Mouse (Mus musculus): ENCODE results near the gene Syn3. TPM values are rescaled to one million over a fixed set of nuclear protein-coding genes. Genes with fewer than 3 reads are reported as not detected.

Syn3 gene
- polyA plus RNA-seq, 2 experiments: 0.11 to 0.14 TPM

- Histone ChIP-seq H3K36me3 (replicated peaks; ENCODE audit: control insufficient read depth, insufficient read depth, low read depth) (no peaks in the 10 kb centered on the region), H3K4me1 (replicated peaks; ENCODE audit: control insufficient read depth in 2 of 2, insufficient read depth in 2 of 2, low read length in 1 of 2) (no peaks in the 10 kb centered on the region), H3K9ac (replicated peaks) (no peak overlapping the region), H3K4me2 (ENCODE audit: low read depth) (no peak overlapping the region), H3K4me3 (ENCODE audit: insufficient read depth in 1 of 2, low read depth in 2 of 2, low read length in 2 of 2) (no peak overlapping the region), H3K9me3 (ENCODE audit: control insufficient read depth, low read length) (no peaks in the 10 kb centered on the region), H3K27ac (no peak overlapping the region), H3K27me3 (ENCODE audit: control insufficient read depth, insufficient read depth, low read length) (no peaks in the 10 kb centered on the region)
- DNase-seq (ENCODE audit: low read depth in 3 of 3, low spot score in 3 of 3) (no peak), ATAC-seq (ENCODE audit: insufficient read depth) (no peak)
- 35% methylated on average over 5 of the region's 5 CpGs for WGBS (ENCODE audit: insufficient replicate concordance)
- no peak for TF ChIP-seq EP300 (IDR thresholded peaks at IDR 0.05; ENCODE audit: low read depth)
- no peak for TF ChIP-seq CTCF (IDR thresholded peaks at IDR 0.05; ENCODE audit: low read depth)
These were observed 436.3 kb downstream of the Syn3 start for GRCm38 (mm10) chr10:86062261-86063017.

- Histone ChIP-seq H3K27me3 (ENCODE audit: control insufficient read depth, insufficient read depth, low read length) (no peaks in the 10 kb centered on the region), H3K4me1 (replicated peaks; ENCODE audit: control insufficient read depth in 2 of 2, insufficient read depth in 2 of 2, low read length in 1 of 2) (no peaks in the 10 kb centered on the region), H3K4me2 (ENCODE audit: low read depth) (no peak overlapping the region), H3K9ac (replicated peaks) (no peak overlapping the region), H3K36me3 (replicated peaks; ENCODE audit: control insufficient read depth, insufficient read depth, low read depth) (no peaks in the 10 kb centered on the region), H3K27ac (no peak overlapping the region), H3K9me3 (ENCODE audit: control insufficient read depth, low read length) (no peaks in the 10 kb centered on the region), H3K4me3 (ENCODE audit: insufficient read depth in 1 of 2, low read depth in 2 of 2, low read length in 2 of 2) (no peak overlapping the region)
- 65% methylated on average over 3 of the region's 3 CpGs for WGBS (ENCODE audit: insufficient replicate concordance)
- no peak for DNase-seq (ENCODE audit: low read depth in 3 of 3, low spot score in 3 of 3)
- TF ChIP-seq EP300 (IDR thresholded peaks at IDR 0.05; ENCODE audit: low read depth): no peak
- no peak for TF ChIP-seq CTCF (IDR thresholded peaks at IDR 0.05; ENCODE audit: low read depth)
- no peak for ATAC-seq (ENCODE audit: insufficient read depth)
These were observed 438.4 kb downstream of the Syn3 start for GRCm38 (mm10) chr10:86060267-86060666.

GRCm38 (mm10) chr10:86057712-86058111 lies 441.0 kb downstream of the Syn3 start:
- H3K27ac ChIP-seq: no peak overlapping the region
- H3K9ac ChIP-seq (replicated peaks): no peak overlapping the region
- peaks cover 0 to 12% of the 10 kb centered on the region in 2 experiments; a peak in 2 of 4 replicates for H3K4me1 ChIP-seq (replicated peaks; ENCODE audit: control insufficient read depth in 2 of 2, insufficient read depth in 2 of 2, low read length in 1 of 2)
- TF ChIP-seq EP300 (IDR thresholded peaks at IDR 0.05; ENCODE audit: low read depth) (no peak), CTCF (IDR thresholded peaks at IDR 0.05; ENCODE audit: low read depth) (no peak)
- no peak overlapping the region for H3K4me3 ChIP-seq (ENCODE audit: insufficient read depth in 1 of 2, low read depth in 2 of 2, low read length in 2 of 2)
- ATAC-seq (ENCODE audit: insufficient read depth) (no peak), DNase-seq (ENCODE audit: low read depth in 3 of 3, low spot score in 3 of 3) (no peak)
- no peaks in the 10 kb centered on the region for H3K27me3 ChIP-seq (ENCODE audit: control insufficient read depth, insufficient read depth, low read length)
- H3K4me2 ChIP-seq (ENCODE audit: low read depth): no peak overlapping the region
- 66% methylated on average over 2 of the region's 2 CpGs for WGBS (ENCODE audit: insufficient replicate concordance)
- H3K9me3 ChIP-seq (ENCODE audit: control insufficient read depth, low read length): no peaks in the 10 kb centered on the region
- no peaks in the 10 kb centered on the region for H3K36me3 ChIP-seq (replicated peaks; ENCODE audit: control insufficient read depth, insufficient read depth, low read depth)

GRCm38 (mm10) chr10:86057286-86057685 lies 441.4 kb downstream of the Syn3 start:
- TF ChIP-seq EP300 (IDR thresholded peaks at IDR 0.05; ENCODE audit: low read depth): no peak
- no peak overlapping the region for H3K4me3 ChIP-seq (ENCODE audit: insufficient read depth in 1 of 2, low read depth in 2 of 2, low read length in 2 of 2)
- no peaks in the 10 kb centered on the region; the same call in 1 of the 2 replicates for H3K36me3 ChIP-seq (replicated peaks; ENCODE audit: control insufficient read depth, insufficient read depth, low read depth)
- no peak for DNase-seq (ENCODE audit: low read depth in 3 of 3, low spot score in 3 of 3)
- peaks cover 0 to 16% of the 10 kb centered on the region in 2 experiments; a peak in 2 of 4 replicates for H3K4me1 ChIP-seq (replicated peaks; ENCODE audit: control insufficient read depth in 2 of 2, insufficient read depth in 2 of 2, low read length in 1 of 2)
- H3K9ac ChIP-seq (replicated peaks): no peak overlapping the region
- no peak for ATAC-seq (ENCODE audit: insufficient read depth)
- H3K4me2 ChIP-seq (ENCODE audit: low read depth): no peak overlapping the region
- no peaks in the 10 kb centered on the region for H3K27me3 ChIP-seq (ENCODE audit: control insufficient read depth, insufficient read depth, low read length)
- H3K27ac ChIP-seq: no peak overlapping the region
- WGBS (ENCODE audit: insufficient replicate concordance): 83% methylated on average over 11 of the region's 11 CpGs
- H3K9me3 ChIP-seq (ENCODE audit: control insufficient read depth, low read length): no peaks in the 10 kb centered on the region

GRCm38 (mm10) chr10:86056297-86056903 lies 442.3 kb downstream of the Syn3 start:
- H3K4me2 ChIP-seq (ENCODE audit: low read depth): no peak overlapping the region
- no peaks in the 10 kb centered on the region for H3K27me3 ChIP-seq (ENCODE audit: control insufficient read depth, insufficient read depth, low read length)
- DNase-seq (ENCODE audit: low read depth in 3 of 3, low spot score in 3 of 3) (no peak), ATAC-seq (ENCODE audit: insufficient read depth) (no peak)
- peaks cover 0 to 16% of the 10 kb centered on the region in 2 experiments; a peak in 2 of 4 replicates for H3K4me1 ChIP-seq (replicated peaks; ENCODE audit: control insufficient read depth in 2 of 2, insufficient read depth in 2 of 2, low read length in 1 of 2)
- TF ChIP-seq CTCF (IDR thresholded peaks at IDR 0.05; ENCODE audit: low read depth) (peak; percentile 55), EP300 (IDR thresholded peaks at IDR 0.05; ENCODE audit: low read depth) (no peak)
- 80% methylated on average over 8 of the region's 8 CpGs for WGBS (ENCODE audit: insufficient replicate concordance)
- peaks cover 3% of the 10 kb centered on the region for H3K36me3 ChIP-seq (replicated peaks; ENCODE audit: control insufficient read depth, insufficient read depth, low read depth)
- H3K27ac ChIP-seq: no peak overlapping the region
- no peaks in the 10 kb centered on the region for H3K9me3 ChIP-seq (ENCODE audit: control insufficient read depth, low read length)
- H3K4me3 ChIP-seq (ENCODE audit: insufficient read depth in 1 of 2, low read depth in 2 of 2, low read length in 2 of 2): no peak overlapping the region
- no peak overlapping the region for H3K9ac ChIP-seq (replicated peaks)
